Mouse (Mus musculus): Measurements from ENCODE around the gene Acot13.

DNA sequence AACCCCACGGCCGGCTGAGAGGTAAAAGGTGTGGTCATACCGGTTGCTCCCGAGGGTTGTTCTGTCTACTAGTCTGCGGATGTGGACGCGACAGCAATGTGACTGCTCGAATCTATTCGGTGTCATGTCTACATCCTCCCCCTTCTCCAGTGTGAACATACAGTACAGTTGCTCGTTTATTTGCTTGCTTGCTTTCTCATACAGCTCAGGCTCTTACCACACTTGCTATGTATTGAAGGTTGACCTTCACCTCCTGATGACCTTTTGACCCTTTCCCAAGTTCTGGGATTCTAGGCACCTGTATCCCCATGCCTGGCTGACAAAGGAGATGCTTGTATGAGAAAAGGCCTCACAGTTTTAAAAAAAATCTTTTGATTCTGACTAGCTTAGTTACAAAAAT, 36.4 kb upstream of the Acot13 start:
- TF ChIP-seq CTCF (IDR thresholded peaks at IDR 0.05; ENCODE audit: borderline replicate concordance, control insufficient read depth, extremely low read depth, insufficient read depth, low read length, poor library complexity) (no peak), POLR2A (IDR thresholded peaks at IDR 0.05; ENCODE audit: control insufficient read depth, extremely low read depth, insufficient read depth, low read length, poor library complexity) (no peak)
